Mouse (Mus musculus) kidney, embryonic 16.5 days (tissue): ENCODE results near the gene Rps16. TPM values are rescaled to one million over a fixed set of nuclear protein-coding genes. Genes with fewer than 3 reads are reported as not detected.

Experiments
- ATAC-seq: fragments of 200-750 bp; cut with Nextera tagmentation; 2 replicates; pipeline ENCODE4 v1.8.0; 2017; ENCODE audit warnings: moderate TSS enrichment; ENCODE audit not compliant: low FRiP score, low TSS enrichment
- H3K27ac ChIP-seq: fragments of 300-500 bp; sonication (generic); 2 replicates; pipeline ENCODE4 v1.5.1; 2014; ENCODE audit warnings: low read length
- H3K27me3 ChIP-seq: fragments of 300-500 bp; sonication (generic); 2 replicates; pipeline ENCODE4 v1.6.1; 2014; ENCODE audit warnings: low read length, control low read depth, mixed read lengths; ENCODE audit not compliant: insufficient read depth
- H3K36me3 ChIP-seq: fragments of 300-500 bp; sonication (generic); 2 replicates; pipeline ENCODE4 v1.6.1; 2014; ENCODE audit warnings: low read length, control low read depth, mixed read lengths; ENCODE audit not compliant: insufficient read depth
- H3K4me1 ChIP-seq: fragments of 300-500 bp; sonication (generic); 2 replicates; pipeline ENCODE4 v1.6.1; 2014; ENCODE audit warnings: low read length, control low read depth, mixed read lengths; ENCODE audit not compliant: insufficient read depth
- H3K4me2 ChIP-seq: fragments of 300-500 bp; sonication (generic); replicated peaks from 2 replicates; pipeline ENCODE4 v1.6.1; 2014; ENCODE audit warnings: low read depth, low read length
- H3K4me3 ChIP-seq: fragments of 300-500 bp; sonication (generic); 2 replicates; pipeline ENCODE4 v1.5.1; 2014; ENCODE audit warnings: mild to moderate bottlenecking, low read length
- H3K9ac ChIP-seq: fragments of 300-500 bp; sonication (generic); replicated peaks from 2 replicates; pipeline ENCODE4 v1.6.1; 2014; ENCODE audit warnings: low read length
- H3K9me3 ChIP-seq: fragments of 300-500 bp; sonication (generic); 2 replicates; pipeline ENCODE4 v1.6.1; 2016; ENCODE audit warnings: low read length, control low read depth
- WGBS: fragments of 180-500 bp; shearing (Covaris S2); extraction: QIAGEN DNeasy Blood & Tissue Kit; methylation state at CpG from one replicate; pipeline ENCODE4 v1.1.7; 2014; 5-methylcytosine and 5-hydroxymethylcytosine counted together
- polyA plus RNA-seq: library from polyadenylated mRNA; unstranded; fragments of >200 nt; fragmentation: Nextera tagmentation; extraction: Ambion mirVana; gene quantifications from 2 replicates; pipeline ENCODE4 v1.2.1, GENCODE M21; 2015

Rps16 gene
- polyA plus RNA-seq, 1 experiment from 2014 or later = 918 TPM

DNA sequence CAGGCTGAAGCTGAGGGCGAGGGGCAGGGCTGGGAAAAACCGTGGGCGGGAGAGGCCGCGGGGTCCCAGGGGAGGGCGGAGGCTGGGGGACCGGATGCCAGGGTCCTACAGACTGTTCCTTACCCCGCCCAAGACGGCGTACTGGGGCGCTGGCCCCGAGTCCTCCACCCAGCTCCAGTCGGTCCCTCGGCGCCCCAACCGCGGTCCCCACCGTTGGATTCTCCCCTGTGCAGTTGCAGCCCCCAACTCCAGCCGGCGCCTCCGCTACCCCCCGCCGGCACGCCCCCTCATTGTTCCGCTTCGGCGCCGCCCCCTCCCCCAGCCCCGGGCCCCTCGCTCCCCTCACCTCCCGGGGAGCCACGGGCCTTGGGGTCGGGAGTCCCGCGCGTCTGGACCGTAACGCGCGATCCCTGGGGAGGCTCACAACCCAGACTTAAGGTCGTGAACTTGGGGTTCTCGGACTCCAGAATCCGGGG, 21.1 kb downstream of the Rps16 start:
- Histone ChIP-seq H3K4me1 (peaks cover 45% of the 10 kb centered on the region), H3K36me3 (peaks cover 36% of the 10 kb centered on the region), H3K4me2 (peak overlapping the region; percentile 85), H3K9ac (peak overlapping the region; percentile 95), H3K27me3 (no peaks in the 10 kb centered on the region), H3K27ac (peak overlapping the region; percentile 97), H3K4me3 (peak overlapping the region; percentile 92), H3K9me3 (no peaks in the 10 kb centered on the region)
- WGBS = under 1% methylated on average over 39 of the region's 43 CpGs
- ATAC-seq = peak; percentile 10

DNA sequence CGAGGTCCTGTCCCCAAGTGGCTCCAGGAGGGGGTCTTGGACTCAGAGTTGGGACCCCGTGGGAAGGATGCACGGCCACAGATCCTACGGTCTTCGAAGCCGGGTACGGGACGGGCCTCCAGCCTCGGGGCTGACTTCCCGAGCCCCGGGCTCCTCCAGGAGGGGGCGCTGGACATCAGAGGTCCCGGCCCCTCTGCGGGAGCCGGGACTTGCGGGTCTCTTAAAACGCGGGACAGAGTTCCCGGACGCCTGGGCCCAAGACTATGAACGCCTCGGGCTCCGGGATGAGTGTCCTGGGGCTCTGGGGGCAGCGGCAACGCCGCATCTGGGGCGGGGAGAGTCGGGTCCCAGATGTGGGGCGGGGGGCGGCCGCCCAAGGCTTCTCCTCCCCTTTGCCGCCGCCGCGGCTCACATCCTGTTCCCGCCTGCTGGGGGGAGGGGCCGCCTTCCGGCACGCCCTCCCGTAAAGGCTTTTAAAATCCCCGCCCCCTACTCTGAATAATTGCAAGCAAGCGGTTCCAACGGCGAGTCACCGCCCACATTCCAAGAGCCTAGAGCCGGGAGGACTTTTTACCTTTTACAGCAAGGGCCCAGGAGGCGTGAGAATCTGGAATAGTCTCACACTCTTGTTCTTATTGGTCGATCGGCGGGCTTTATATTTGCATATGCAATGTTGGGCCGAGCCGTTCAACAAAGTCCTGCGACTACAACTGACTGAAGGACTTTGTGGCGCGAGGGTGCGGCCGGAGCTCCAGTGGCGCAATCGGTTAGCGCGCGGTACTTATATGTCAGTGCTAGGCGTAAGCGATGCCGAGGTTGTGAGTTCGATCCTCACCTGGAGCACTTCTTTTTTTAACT, 22.0 kb downstream of the Rps16 start, which contains the start of gene Plekhg2:
Gene Plekhg2, minus strand, starts transcription at position 349 of the 858 bp plus-strand sequence.
- Histone ChIP-seq H3K27me3 (no peaks in the 10 kb centered on the region), H3K4me3 (peak within 1 kb of the TSS; percentile 92), H3K4me1 (peaks cover 52% of the 10 kb centered on the region), H3K9ac (peak within 1 kb of the TSS; percentile 95), H3K9me3 (no peaks in the 10 kb centered on the region), H3K36me3 (peaks cover 28% of the 10 kb centered on the region), H3K27ac (peak within 1 kb of the TSS; percentile 97), H3K4me2 (peak within 1 kb of the TSS; percentile 85)
- under 1% methylated on average over 63 of the region's 66 CpGs for WGBS
- ATAC-seq = peak; percentile 92

DNA sequence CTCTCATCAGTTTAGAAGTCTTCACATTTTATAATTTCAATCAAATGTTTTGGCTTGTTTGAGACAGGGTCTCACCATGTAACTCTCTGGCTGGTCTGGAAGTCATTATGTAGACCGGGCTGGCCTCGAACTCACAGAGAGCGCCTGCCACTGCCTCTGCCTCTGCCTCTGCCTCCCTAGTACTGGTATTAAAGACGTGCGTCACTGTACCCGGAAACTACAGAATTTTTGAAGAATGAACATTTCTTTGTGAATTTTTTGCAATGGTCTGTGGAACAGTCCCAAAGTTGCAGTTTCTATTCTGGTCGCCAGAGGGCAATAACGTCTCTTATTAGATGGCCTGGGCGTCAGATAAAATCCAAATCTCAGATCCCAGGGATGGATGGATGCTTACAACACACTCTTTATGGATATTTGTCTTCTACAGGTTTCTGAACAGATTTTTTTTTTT, 22.7 kb downstream of the Rps16 start:
- peak; percentile 1 for ATAC-seq
- H3K4me3 ChIP-seq = peak overlapping the region; percentile 92
- peaks cover 27% of the 10 kb centered on the region for H3K36me3 ChIP-seq
- H3K4me1 ChIP-seq = peaks cover 59% of the 10 kb centered on the region
- under 1% methylated on average over 9 of the region's 9 CpGs for WGBS
- H3K27me3 ChIP-seq = no peaks in the 10 kb centered on the region
- peak overlapping the region; percentile 57 for H3K9ac ChIP-seq
- peak overlapping the region; percentile 97 for H3K27ac ChIP-seq
- no peaks in the 10 kb centered on the region for H3K9me3 ChIP-seq
- peak overlapping the region; percentile 85 for H3K4me2 ChIP-seq

DNA sequence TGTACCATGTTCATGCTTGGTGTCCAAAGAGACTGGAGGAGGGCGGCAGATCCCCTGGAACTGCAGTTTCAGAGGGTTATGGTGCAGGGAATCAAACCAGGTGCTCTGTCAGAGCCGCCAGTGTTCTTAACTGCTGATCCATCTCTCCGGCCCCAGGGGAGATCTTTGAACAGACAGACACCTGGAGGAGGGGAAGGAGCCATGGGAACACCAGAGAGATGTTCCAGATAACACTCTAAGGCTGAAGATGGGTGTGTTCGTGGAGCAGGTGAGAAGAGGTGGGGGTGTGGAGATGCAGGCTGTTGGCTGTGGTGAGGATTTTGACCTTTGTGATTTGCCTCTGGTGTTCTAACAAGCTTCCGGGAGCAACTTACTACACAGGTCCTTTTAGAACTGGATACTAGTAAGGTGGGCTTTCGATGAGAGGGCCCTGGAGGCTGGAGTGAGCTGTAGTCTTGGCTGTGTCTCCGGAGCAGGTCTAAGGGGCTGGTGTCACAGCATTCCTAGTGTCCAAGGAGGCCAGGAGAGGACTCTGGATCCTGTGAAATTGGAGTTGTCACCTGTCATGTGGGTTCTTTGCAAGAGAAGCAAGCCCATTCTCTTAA, 23.5 kb downstream of the Rps16 start:
- Histone ChIP-seq H3K27ac (peak overlapping the region; percentile 68), H3K9ac (peak overlapping the region; percentile 35; the same call in 1 of the 2 replicates), H3K4me3 (no peak overlapping the region), H3K4me1 (peaks cover 57% of the 10 kb centered on the region), H3K9me3 (no peaks in the 10 kb centered on the region), H3K27me3 (no peaks in the 10 kb centered on the region), H3K4me2 (no peak overlapping the region), H3K36me3 (peaks cover 19% of the 10 kb centered on the region)
- ATAC-seq = no peak
- 73% methylated on average over 7 of the region's 7 CpGs for WGBS

DNA sequence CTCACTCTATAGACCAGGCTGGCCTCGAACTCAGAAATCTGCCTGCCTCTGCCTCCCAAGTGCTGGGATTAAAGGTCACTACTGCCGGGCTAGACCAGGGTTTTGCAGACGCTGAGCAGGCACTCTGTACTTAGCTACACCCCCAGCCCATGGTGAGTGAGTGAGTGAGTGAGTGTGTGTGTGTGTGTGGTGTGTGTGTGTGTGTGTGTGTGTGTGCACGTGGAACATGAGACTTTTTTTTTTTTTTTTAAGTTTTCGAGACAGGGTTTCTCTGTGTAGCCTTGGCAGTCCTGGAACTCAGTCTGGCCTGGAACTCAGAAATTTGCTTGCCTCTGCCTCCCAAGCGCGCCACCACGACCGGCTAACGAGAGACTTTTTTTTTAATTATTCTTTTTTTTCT, 24.2 kb downstream of the Rps16 start:
- H3K27me3 ChIP-seq = no peaks in the 10 kb centered on the region
- no peaks in the 10 kb centered on the region for H3K9me3 ChIP-seq
- no peak for ATAC-seq
- peak overlapping the region; percentile 100 for H3K27ac ChIP-seq
- peak overlapping the region; percentile 84 for H3K9ac ChIP-seq
- 74% methylated on average over 10 of the region's 10 CpGs for WGBS
- H3K4me2 ChIP-seq = peak overlapping the region; percentile 81
- peak overlapping the region; percentile 80 for H3K4me3 ChIP-seq
- H3K4me1 ChIP-seq = peaks cover 57% of the 10 kb centered on the region
- H3K36me3 ChIP-seq = peaks cover 13% of the 10 kb centered on the region

DNA sequence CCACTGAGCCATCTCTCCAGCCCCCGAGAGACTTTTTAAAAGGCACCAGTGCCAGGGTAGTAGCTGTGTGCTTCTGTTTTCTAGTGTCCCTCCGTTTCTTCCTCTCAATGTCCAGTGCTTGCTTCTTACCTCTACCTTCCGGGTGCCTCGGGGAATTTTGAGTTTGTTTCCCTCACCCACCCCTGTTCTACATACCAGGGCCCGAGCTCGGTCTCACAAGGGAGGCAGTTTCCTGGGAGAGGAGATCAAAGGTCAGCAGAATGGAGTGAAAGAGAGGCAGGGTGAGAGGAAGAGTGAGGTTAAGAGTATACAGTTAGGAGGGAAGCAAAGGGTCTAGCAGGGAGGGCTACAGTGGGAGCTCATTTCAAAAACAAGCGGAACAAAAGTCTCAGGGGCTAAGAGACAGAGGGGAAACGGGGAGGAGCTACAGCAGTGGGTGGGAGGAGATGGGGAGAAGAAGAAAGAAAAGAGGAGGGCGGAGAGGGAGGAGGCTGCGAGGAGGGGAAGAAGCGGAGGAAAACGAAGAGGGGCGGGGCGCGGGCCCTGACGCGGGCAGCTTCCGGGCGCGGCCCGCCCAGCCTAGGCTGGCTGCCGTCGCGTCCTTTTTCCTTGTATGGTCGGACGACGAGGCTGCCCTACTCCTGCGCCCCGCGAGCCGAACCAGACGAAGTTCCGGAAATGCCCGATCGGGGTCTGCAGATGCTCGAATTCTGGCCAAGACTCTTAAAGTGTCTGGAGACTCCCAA, 24.9 kb downstream of the Rps16 start:
- H3K4me1 ChIP-seq = peaks cover 53% of the 10 kb centered on the region

DNA sequence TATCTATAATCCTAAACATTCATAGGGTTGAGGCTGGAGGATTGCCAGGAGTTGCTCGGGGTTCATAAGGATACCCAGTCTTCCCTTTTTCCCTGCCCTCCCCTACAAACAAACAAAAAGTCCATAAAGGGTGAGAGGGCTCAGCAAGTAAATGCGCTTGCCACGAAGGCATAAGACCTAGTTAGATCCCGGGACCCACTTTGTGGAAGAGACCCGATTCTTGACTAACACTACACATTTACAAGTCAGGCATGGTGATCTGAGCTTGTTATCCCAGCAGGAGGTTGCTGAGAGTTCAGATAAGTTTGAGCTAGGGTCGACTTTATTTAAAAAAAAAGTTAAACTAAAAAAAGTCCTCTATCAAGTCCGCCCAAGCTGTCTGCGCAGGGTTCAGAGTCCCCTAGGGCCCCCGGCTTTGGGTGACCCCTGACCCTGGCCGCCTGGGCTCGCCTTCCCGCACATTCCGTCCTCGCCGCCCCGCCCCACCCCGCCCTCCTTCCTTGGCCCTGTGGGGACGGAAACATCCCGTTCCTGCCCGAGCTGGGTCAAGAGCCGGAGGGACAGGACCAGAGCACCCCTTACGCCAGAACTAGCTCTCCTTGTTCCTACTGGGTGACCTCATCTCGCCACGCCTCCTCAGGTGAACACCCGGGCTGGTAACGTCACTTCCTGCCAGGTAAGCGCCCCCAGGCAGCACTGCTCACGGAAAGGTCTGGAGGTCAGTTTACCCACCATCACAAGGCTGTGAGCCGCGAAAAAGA, 25.7 kb downstream of the Rps16 start:
- ATAC-seq = no peak
- H3K4me1 ChIP-seq = peaks cover 56% of the 10 kb centered on the region

More for the DNA sequence above, 24.9 kb downstream of the Rps16 start:
- Histone ChIP-seq H3K36me3 (0 out of 2 replicates have a peak, but pooled peaks cover 7% of the 10 kb centered on the region), H3K27ac (peak overlapping the region; percentile 100), H3K4me3 (peak overlapping the region; percentile 80), H3K9ac (peak overlapping the region; percentile 84), H3K4me2 (peak overlapping the region; percentile 81), H3K27me3 (no peaks in the 10 kb centered on the region), H3K9me3 (no peaks in the 10 kb centered on the region)
- 1% methylated on average over 30 of the region's 36 CpGs for WGBS
- peak; percentile 55 for ATAC-seq

DNA sequence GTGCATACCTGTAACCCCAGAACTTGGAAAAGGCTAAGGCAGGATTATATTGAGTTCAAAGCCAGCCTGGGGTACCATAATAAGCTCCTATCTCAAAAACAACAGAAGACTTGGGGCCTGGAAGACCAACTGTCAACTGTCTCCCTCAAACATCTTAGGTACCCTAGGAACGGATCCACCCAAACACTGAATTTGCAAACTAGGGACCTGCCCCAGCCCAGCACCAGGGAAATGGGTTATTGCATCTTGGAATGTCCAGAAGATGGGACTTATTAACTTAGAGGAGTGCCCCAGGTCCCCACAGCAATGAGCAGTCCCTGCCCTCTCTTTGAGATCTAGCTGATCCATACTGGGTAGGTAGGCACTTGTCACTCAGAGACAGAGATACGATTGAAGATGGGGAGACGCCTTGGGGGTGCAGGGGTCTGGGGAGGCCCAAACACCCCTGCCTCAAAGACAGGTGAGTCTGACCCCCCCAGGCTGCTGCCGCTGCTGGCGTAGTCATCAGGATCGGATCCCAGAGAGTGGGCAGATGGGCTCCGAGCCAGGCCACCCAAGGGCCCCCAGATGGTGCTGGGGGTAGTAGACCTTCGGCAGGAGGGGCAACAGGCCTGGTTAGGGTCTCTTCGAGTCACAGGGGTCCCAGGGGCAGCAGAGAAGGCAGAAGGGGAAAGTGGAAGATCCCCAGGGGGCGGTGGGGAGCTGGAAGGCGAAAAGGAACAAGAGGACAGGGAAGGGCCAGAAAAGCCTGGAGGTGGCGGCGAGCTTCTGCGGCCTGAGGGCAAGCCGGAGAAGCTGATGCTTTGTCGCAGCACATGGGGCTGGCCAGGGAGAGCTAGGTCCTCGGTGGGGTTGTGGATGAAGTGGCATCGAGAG, 27.0 kb downstream of the Rps16 start:
- Histone ChIP-seq H3K4me2 (peak overlapping the region; percentile 81), H3K4me3 (peak overlapping the region; percentile 80), H3K4me1 (peaks cover 68% of the 10 kb centered on the region), H3K36me3 (0 out of 2 replicates have a peak, but pooled peaks cover 7% of the 10 kb centered on the region), H3K27me3 (no peaks in the 10 kb centered on the region), H3K27ac (peak overlapping the region; percentile 98), H3K9me3 (no peaks in the 10 kb centered on the region), H3K9ac (peak overlapping the region; percentile 84)
- no peak for ATAC-seq
- WGBS = 52% methylated on average over 18 of the region's 18 CpGs

More for the DNA sequence above, 25.7 kb downstream of the Rps16 start:
- Histone ChIP-seq H3K9ac (peak overlapping the region; percentile 84), H3K4me2 (peak overlapping the region; percentile 81), H3K9me3 (no peaks in the 10 kb centered on the region), H3K4me3 (peak overlapping the region; percentile 80), H3K36me3 (0 out of 2 replicates have a peak, but pooled peaks cover 7% of the 10 kb centered on the region), H3K27ac (peak overlapping the region; percentile 100), H3K27me3 (no peaks in the 10 kb centered on the region)
- WGBS = 3% methylated on average over 30 of the region's 30 CpGs
